Mouse (Mus musculus): ENCODE measurements around the gene Fndc9. TPM values are rescaled to one million over a fixed set of nuclear protein-coding genes. Genes with fewer than 3 reads are reported as not detected.

Fndc9 gene
- polyA plus RNA-seq, 1 experiment from 2014 or later = not detected

Other genes starting within 250 kb of the Fndc9 start
- 5.0 and 5.4 TPM in 2 replicates for gene Gm12166, start 183.2 kb upstream of the Fndc9 start, polyA plus RNA-seq (2014; fragmentation: Nextera tagmentation; extraction: Ambion mirVana)
- 7.6 and 14.7 TPM in 2 replicates for gene Adam19, start 179.5 kb upstream of the Fndc9 start, polyA plus RNA-seq (2014; fragmentation: Nextera tagmentation; extraction: Ambion mirVana)
- 0.13 and 0.22 TPM in 2 replicates for gene Nipal4, start 69.0 kb upstream of the Fndc9 start, polyA plus RNA-seq (2014; fragmentation: Nextera tagmentation; extraction: Ambion mirVana)
- gene Cyfip2, start 77.3 kb downstream of the Fndc9 start, polyA plus RNA-seq (2014; fragmentation: Nextera tagmentation; extraction: Ambion mirVana) = 9.4 and 19.2 TPM in 2 replicates
- 0.24 and 0.58 TPM in 2 replicates for gene Itk, start 154.0 kb downstream of the Fndc9 start, polyA plus RNA-seq (2014; fragmentation: Nextera tagmentation; extraction: Ambion mirVana)
- not detected in 2 replicates for gene Fam71b, start 161.0 kb downstream of the Fndc9 start, polyA plus RNA-seq (2014; fragmentation: Nextera tagmentation; extraction: Ambion mirVana)
- gene Med7, start 201.4 kb downstream of the Fndc9 start, polyA plus RNA-seq (2014; fragmentation: Nextera tagmentation; extraction: Ambion mirVana) = 88.2 and 98.4 TPM in 2 replicates
- 0.16 TPM in 1 of 2 replicates, not detected in the other for gene Havcr2, start 219.4 kb downstream of the Fndc9 start, polyA plus RNA-seq (2014; fragmentation: Nextera tagmentation; extraction: Ambion mirVana)

All from kidney, embryonic 14.5 days (tissue).